Mouse (Mus musculus) common myeloid progenitor, adult 5-6 weeks (primary cell): ENCODE results near the gene Sptbn4. TPM values are rescaled to one million over a fixed set of nuclear protein-coding genes. Genes with fewer than 3 reads are reported as not detected.
A peak's percentile ranks its signal among the peaks of the same experiment; 100 is the strongest.

Experiments
- ATAC-seq: replicated peaks from 2 replicates; pipeline ENCODE4 v1.8.0; 2016; ENCODE audit warnings: low read depth, mild to moderate bottlenecking, moderate TSS enrichment, inconsistent platforms; ENCODE audit not compliant: poor library complexity, severe bottlenecking
- total RNA-seq: library from RNA; stranded (forward); fragments of 200-1000, 187-1606 nt; gene quantifications from 2 replicates; pipeline ENCODE4 v1.2.3, GENCODE M21; 2017

Gene Sptbn4
- total RNA-seq, 1 experiment from 2014 or later: not detected

- ATAC-seq: no peak
Observed at GRCm38 (mm10) chr7:27475596-27475995, 28.1 kb upstream of the Sptbn4 start.

- peak; percentile 75 for ATAC-seq
Observed at GRCm38 (mm10) chr7:27474490-27474954, 27.0 kb upstream of the Sptbn4 start.

DNA sequence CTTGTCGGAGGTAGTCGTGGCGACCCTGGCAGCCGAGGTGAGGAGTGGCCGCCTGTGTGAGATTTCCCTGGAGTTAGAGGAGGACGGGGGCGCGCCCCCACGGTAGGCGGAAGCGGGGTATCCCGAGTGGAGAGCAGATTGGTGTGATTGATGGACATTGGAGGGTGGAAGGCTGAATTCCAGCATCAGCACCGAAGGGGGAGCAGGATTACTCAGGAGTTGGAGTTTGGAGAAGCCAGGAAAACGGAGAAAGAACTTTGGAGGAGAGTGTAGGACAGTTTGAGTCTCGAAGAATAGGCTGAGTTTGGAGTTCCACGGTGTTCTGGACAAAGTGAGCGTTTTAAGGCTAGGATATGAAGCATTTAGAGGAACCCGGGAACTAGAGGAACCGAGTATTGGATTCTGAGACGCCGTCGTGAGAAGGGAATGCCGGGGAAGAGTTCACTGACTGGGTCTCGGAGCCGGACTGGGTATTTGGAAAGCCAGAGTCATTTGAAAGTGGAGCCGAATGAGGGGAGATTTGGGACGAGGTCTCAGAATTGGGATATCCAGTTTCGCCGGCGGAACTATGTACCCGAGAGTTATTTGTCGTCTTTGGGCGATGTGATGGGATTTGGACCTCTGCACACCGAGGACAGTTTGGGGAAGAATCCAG lies 26.5 kb upstream of the Sptbn4 start:
- no peak for ATAC-seq

DNA sequence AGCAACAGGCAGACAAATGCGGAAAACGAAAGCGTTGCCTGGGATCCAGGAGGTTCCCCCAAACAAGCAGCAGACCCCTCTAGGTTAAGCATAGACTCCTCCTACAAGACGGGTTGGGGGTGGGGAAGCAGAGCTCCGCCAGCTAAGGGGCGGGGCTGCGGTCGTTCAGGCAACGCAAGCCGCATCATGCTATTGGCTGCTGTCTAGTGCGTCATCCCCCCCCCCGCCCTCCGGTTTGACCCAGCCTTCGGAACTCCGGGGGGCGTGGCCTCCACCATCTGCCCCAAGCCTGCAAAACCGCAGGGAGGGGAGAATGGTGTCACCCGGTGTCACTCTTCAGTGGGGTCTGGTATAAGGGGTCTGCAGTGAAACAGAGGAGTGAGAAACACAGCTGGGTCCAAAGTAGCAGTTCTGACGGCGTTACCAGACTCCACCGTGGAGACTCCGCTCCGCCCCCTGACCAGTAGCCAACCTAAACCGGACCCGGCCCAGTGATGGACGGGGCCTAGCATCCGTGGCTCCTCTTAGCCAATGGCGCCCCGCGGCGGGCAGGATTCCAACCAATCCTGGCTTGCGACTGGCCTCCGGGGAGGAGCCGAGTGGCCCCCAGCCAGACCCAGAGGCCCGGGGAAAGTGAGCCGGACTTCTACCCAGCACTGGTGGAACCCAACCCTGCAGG lies 25.8 kb upstream of the Sptbn4 start, which contains the start of gene Sertad3:
Gene Sertad3 (plus strand): TSS at position 613 of the 679 bp plus-strand sequence.
- ATAC-seq: peak; percentile 72

GRCm38 (mm10) chr7:27472596-27472995 lies 25.1 kb upstream of the Sptbn4 start:
- ATAC-seq: no peak

DNA sequence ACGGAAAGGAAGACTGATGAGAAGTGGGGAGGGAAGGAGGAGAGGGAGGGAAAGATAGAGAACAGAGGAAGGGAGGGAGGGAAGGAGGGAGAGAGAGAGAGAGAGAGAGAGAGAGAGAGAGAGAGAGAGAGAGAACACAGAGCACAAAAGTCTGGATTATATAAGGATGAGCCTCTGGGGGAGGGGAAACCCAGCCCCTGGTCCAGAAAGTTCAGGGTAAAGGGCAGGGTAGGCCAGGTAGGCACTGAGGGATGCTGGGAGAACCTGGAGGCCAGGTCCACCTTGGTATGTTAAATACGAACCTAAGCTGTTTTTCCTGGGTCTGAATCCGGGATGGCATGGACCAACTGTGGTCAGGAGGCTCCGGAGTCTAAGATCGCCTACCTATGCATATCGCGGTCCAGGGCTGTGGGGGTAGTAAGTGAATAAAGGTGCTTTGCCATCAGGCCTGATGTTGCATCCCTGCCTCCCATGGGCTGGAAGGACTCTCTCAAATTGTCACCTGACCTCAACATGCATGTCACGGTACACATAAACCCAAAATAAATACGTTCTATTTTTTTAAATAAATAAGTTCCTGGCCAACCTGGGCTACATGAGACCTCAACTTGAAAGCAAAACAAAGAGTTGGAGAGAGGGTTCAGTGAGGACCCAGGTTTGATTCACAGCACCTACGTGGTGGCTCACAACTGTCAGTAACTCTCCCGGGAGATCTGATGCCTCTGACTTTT lies 24.1 kb upstream of the Sptbn4 start:
- ATAC-seq: no peak

DNA sequence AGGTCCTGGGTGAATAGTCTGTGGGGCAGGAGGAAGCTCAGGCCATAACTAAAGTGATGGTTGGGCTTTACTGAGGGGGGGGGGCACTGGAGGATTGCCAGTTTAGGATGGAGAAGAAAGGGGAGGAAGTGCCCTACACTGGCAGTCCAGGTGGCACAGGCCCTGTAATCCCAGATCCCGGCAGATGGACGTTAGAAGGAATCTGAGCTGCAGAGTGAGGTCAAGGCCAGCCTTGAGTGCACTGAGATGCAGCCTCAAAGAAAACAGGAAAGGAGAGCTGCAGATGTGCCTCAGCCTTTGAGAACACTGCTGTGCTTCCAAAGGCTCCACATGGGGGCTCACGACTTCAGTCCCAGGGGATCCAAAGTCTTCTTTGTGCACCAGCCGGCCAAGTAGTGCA lies 20.2 kb upstream of the Sptbn4 start:
- ATAC-seq: peak; percentile 29; the same call in 1 of the 2 replicates

GRCm38 (mm10) chr7:27460477-27460876 lies 13.0 kb upstream of the Sptbn4 start:
- ATAC-seq: peak; percentile 60; the same call in 1 of the 2 replicates

- no peak for ATAC-seq
Observed at GRCm38 (mm10) chr7:27459640-27460039, 12.2 kb upstream of the Sptbn4 start.

- ATAC-seq: no peak
Observed at GRCm38 (mm10) chr7:27458614-27459013, 11.1 kb upstream of the Sptbn4 start.

- ATAC-seq: no peak
Observed at GRCm38 (mm10) chr7:27455273-27455672, 7.8 kb upstream of the Sptbn4 start.

DNA sequence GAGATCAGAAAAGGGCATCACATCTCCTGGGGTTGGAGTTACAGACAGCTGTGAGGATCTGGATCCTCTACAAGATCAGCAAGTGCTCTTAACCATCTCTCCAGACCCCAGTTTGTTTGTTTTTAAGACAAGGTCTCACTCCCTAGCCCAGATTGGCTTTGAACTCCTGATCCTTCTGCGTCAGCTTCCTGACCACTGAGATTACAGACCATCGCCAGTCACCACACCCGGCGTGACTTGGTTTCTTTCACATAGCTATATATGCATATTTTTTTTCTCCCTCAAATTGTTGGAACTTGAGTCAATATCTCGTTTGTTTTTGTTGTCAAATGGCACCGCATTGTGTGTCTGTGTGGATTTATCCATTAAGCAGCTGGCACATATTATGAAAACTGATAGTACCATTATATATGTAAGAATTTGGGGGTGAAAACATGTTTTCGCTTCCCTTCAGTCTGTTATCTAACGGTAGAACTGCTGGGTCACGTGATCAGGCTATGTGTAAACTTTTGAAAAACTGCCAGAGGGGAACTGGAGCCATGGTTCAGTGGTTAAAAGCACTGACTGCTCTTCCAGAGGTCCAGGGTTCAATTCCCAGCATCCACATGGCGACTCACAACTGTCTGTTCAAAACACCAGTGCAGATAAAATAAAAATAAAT lies 7.1 kb upstream of the Sptbn4 start:
- peak; percentile 62 for ATAC-seq

DNA sequence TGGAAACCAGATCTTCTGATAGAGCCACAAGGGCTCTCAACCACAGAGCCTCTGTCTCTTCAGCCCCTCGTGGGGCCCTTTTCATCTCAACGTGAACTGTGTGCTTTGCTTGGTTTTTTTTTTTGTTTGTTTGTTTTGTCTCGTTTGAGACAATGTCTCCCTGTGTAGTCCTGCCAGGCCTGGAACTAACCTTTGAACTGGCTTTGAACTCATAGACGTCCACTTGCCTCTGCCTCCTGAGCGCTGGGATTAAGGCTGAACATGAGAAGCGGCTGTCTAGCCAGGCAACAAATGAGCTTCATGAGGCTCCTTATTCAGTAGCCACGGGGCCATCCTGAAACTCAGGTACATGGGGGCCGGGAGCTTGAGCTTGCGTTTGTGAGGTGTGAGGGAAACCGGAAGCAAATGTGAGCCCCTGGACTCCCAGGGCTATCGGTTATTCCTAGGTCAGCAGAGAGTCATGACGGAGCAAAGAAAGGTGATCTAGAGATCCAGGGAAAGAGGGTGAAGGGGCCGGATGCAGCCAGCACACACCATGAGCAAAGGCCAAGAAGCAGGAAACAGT lies 4.8 kb upstream of the Sptbn4 start:
- ATAC-seq: no peak

DNA sequence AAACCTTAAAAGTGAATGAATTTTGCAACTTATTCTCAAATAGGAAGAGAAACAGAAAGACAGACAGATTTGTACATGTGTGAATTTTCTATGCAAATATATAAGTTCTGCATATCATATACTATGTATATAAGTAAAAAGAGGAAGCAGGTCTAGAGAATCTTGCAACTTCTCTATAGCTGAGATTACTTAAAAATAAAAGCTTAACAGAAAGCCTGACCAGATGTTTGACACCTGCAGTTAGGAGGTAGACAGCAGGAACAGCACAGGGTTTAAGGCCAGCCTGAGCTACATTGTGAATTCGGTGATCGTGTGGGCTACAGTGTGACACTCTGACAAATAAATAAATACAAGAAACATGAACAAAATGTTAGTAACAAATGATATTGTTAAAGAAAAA lies 3.9 kb upstream of the Sptbn4 start:
- no peak for ATAC-seq

DNA sequence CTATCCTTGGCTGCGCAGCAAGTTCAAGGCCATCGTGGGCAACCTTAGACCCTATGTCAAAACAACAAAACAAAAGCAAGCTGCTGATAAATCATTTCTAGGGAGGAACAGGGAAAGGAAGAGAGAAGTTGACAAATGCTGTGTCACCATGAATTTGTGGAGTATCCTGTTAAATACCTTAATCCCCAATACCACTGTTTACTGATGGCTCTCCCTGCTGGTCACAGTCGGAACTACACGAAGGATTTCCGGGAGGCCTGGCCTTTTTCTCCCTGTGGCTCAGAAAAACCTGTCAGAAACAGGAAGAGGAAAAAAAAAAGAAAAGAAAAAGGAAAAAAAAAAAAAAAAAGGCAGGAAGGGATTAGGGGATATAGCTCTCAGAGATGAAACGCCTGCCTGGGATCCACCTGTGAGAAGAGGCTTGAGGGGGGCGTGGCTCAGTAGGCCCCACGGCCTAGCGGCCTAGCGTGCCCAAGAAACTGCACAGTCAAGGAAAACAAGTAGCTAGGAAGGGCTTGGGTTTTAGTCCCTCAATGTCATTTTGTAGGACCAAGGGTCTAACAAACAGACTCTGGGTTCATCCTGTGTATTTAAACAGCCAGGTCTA lies 1.9 kb upstream of the Sptbn4 start:
- ATAC-seq: no peak

GRCm38 (mm10) chr7:27448421-27449206 lies 1.1 kb upstream of the Sptbn4 start:
- ATAC-seq: no peak

DNA sequence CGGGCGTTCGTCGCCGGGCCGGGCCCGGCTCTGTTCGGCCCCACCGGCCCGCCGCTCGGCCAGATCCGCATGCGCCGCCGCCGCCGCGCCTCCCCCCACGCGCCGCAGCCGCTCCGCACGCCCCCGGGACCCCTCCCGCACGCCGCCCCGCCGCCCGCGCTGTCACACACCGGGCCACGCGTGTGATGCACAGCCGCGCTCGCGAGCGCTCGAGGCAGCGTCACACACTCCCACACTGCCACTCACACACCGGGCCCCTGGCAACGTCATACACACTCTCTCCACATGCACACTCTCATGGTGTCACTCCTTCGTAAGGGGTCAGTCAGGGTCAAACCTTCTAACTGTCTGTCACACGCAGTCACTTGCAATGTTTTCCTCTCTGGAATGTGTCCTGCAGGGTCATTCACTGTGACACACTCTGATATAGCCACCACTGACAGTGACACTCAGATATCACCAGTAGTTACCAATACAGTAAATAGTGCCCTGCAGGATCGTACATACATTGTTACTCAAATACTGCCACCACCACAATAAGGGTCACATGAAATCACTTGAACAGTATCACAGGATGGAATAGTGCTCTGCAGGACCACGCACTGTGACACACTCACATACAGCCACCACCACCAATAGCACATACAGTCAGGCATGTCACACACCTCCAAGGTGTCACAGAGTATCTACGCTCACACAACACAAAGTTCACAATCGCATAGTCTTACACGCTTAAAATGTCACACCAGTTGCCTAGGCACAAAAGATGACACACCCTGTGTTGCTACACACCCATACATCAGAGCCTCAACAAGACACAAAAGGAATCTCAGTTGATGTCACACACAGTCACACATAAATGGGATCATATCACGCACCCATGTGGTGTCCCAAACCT lies 716 bp downstream of the Sptbn4 start:
- ATAC-seq: peak; percentile 6; the same call in 1 of the 2 replicates

DNA sequence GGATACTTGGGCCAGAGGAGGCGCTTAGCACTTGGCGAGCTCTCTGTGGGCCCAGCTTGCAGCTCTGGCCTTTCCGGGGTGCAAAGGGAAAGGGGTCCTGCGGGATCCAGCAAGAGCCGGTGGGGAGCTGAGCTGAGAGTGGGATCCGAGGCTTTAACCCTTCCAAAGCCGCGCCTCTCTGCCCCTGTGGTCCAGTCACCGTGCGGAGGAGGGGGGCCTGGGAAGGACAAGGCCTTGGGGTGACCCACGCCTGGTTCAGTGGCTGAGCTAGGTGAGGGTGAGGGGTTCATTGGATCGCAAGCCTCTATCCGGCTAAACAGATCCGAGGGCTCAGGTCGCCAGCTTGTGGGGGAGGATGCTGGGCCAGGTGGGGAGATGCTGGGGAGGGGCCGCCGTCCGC lies 1.4 kb downstream of the Sptbn4 start:
- ATAC-seq: no peak
